Mouse (Mus musculus) liver, postnatal 0 days (tissue): ENCODE data around the gene Itih4. TPM values are rescaled to one million over a fixed set of nuclear protein-coding genes. Genes with fewer than 3 reads are reported as not detected.
A peak's percentile ranks its signal among the peaks of the same experiment; 100 is the strongest.

Source experiments
- ATAC-seq: fragments of 200-750 bp; cut with Nextera tagmentation; 2 replicates; pipeline ENCODE4 v1.8.0; 2017; ENCODE audit warnings: mild to moderate bottlenecking, moderate library complexity
- DNase-seq: peaks from one replicate; pipeline ENCODE4 v3.0.0-alpha.2; 2016
- H3K27ac ChIP-seq: fragments of 300-500 bp; sonication (generic); 2 replicates; pipeline ENCODE4 v1.5.1; 2014; ENCODE audit warnings: antibody characterized with exemption, moderate library complexity, mild to moderate bottlenecking, low read depth
- H3K27me3 ChIP-seq: fragments of 300-500 bp; sonication (generic); 2 replicates; pipeline ENCODE4 v1.6.1; 2014; ENCODE audit warnings: low read length, control low read depth, mixed read lengths; ENCODE audit not compliant: insufficient read depth
- H3K36me3 ChIP-seq: fragments of 300-500 bp; sonication (generic); replicated peaks from 2 replicates; pipeline ENCODE4 v1.6.1; 2014; ENCODE audit warnings: mild to moderate bottlenecking, control low read depth, low read length, moderate library complexity, mixed read lengths; ENCODE audit not compliant: insufficient read depth
- H3K4me1 ChIP-seq: fragments of 300-500 bp; sonication (generic); 2 replicates; pipeline ENCODE4 v1.6.1; 2014; ENCODE audit warnings: antibody characterized with exemption, mild to moderate bottlenecking, control low read depth; ENCODE audit not compliant: insufficient read depth
- H3K4me2 ChIP-seq: fragments of 300-500 bp; sonication (generic); 2 replicates; pipeline ENCODE4 v1.6.1; 2014; ENCODE audit warnings: low read depth, mild to moderate bottlenecking, low read length, moderate library complexity, mixed read lengths
- H3K4me3 ChIP-seq: fragments of 300-500 bp; sonication (generic); 2 replicates; pipeline ENCODE4 v1.5.1; 2014; ENCODE audit warnings: low read depth, low read length
- H3K9ac ChIP-seq: fragments of 300-500 bp; sonication (generic); replicated peaks from 2 replicates; pipeline ENCODE4 v1.6.1; 2014; ENCODE audit warnings: mild to moderate bottlenecking, moderate library complexity
- H3K9me3 ChIP-seq: fragments of 300-500 bp; sonication (generic); 2 replicates; pipeline ENCODE4 v1.6.1; 2016; ENCODE audit warnings: mild to moderate bottlenecking, control low read depth, low read length, mixed read lengths
- CTCF ChIP-seq: sonication (generic); IDR thresholded peaks from 2 replicates; pipeline ENCODE4 v1.5.1; 2016; ENCODE audit warnings: antibody characterized with exemption, low read depth
- EP300 ChIP-seq: IDR thresholded peaks from 2 replicates; pipeline ENCODE4 v1.6.1; 2016; ENCODE audit warnings: antibody characterized with exemption, low read depth, mild to moderate bottlenecking
- WGBS: fragments of 180-500 bp; shearing (Covaris S2); extraction: QIAGEN DNeasy Blood & Tissue Kit; methylation state at CpG from one replicate; pipeline ENCODE4 v1.1.7; 2014; ENCODE audit not compliant: insufficient replicate concordance; 5-methylcytosine and 5-hydroxymethylcytosine counted together
- polyA plus RNA-seq: library from polyadenylated mRNA; unstranded; fragments of >200 nt; fragmentation: Nextera tagmentation; extraction: Ambion mirVana; gene quantifications from 2 replicates; pipeline ENCODE4 v1.2.1, GENCODE M21; 2015

Itih4 gene
- polyA plus RNA-seq, 1 experiment from 2014 or later = 661 TPM

GRCm38 (mm10) chr14:30881718-30882108, 4.6 kb upstream of the Itih4 start:
- DNase-seq (no peak), ATAC-seq (no peak)
- H3K9me3 ChIP-seq = no peaks in the 10 kb centered on the region
- no peak for TF ChIP-seq CTCF
- no peak for TF ChIP-seq EP300
- H3K27ac ChIP-seq = no peak overlapping the region
- WGBS = 69% methylated on average over 3 of the region's 3 CpGs
- H3K9ac ChIP-seq = no peak overlapping the region
- no peaks in the 10 kb centered on the region for H3K36me3 ChIP-seq
- H3K27me3 ChIP-seq = no peaks in the 10 kb centered on the region
- H3K4me3 ChIP-seq = no peak overlapping the region
- peaks cover 5% of the 10 kb centered on the region for H3K4me1 ChIP-seq
- no peak overlapping the region for H3K4me2 ChIP-seq

- no peak overlapping the region for H3K4me2 ChIP-seq
- H3K27ac ChIP-seq = peak overlapping the region; percentile 78; the same call in 1 of the 2 replicates
- H3K4me3 ChIP-seq = no peak overlapping the region
- no peak for TF ChIP-seq EP300
- TF ChIP-seq CTCF = no peak
- no peaks in the 10 kb centered on the region for H3K9me3 ChIP-seq
- DNase-seq = no peak
- H3K4me1 ChIP-seq = peaks cover 8% of the 10 kb centered on the region
- 15% methylated on average over 3 of the region's 3 CpGs for WGBS
- no peak overlapping the region for H3K9ac ChIP-seq
- no peak for ATAC-seq
- no peaks in the 10 kb centered on the region for H3K27me3 ChIP-seq
- no peaks in the 10 kb centered on the region for H3K36me3 ChIP-seq
These were observed 978 bp upstream of the Itih4 start for GRCm38 (mm10) chr14:30885298-30885697.

- TF ChIP-seq CTCF = peak; percentile 73
- no peak for TF ChIP-seq EP300
- ATAC-seq (peak; percentile 75), DNase-seq (peak; percentile 78)
- Histone ChIP-seq H3K27me3 (no peaks in the 10 kb centered on the region), H3K9me3 (no peaks in the 10 kb centered on the region), H3K27ac (peak overlapping the region; percentile 78), H3K4me1 (peaks cover 8% of the 10 kb centered on the region), H3K4me2 (peak overlapping the region; percentile 66), H3K4me3 (peak overlapping the region; percentile 41), H3K9ac (0 out of 2 replicates have a peak overlapping the region, but pooled peaks have one; percentile 37), H3K36me3 (no peaks in the 10 kb centered on the region)
- 8% methylated on average over 9 of the region's 9 CpGs for WGBS
These were observed 2.0 kb downstream of the Itih4 start for GRCm38 (mm10) chr14:30888271-30888732.

- Histone ChIP-seq H3K4me1 (no peaks in the 10 kb centered on the region), H3K27ac (no peak overlapping the region), H3K9me3 (no peaks in the 10 kb centered on the region), H3K4me2 (no peak overlapping the region), H3K9ac (no peak overlapping the region), H3K27me3 (no peaks in the 10 kb centered on the region), H3K4me3 (no peak overlapping the region), H3K36me3 (peaks cover 27% of the 10 kb centered on the region)
- DNase-seq = no peak
- 62% methylated on average over 3 of the region's 3 CpGs for WGBS
- ATAC-seq = no peak
- TF ChIP-seq EP300 (no peak), CTCF (no peak)
These were observed 13.7 kb downstream of the Itih4 start for GRCm38 (mm10) chr14:30899972-30900371.

- Histone ChIP-seq H3K4me1 (no peaks in the 10 kb centered on the region), H3K36me3 (peaks cover 22% of the 10 kb centered on the region), H3K9ac (no peak overlapping the region), H3K4me3 (no peak overlapping the region), H3K27me3 (no peaks in the 10 kb centered on the region), H3K9me3 (no peaks in the 10 kb centered on the region), H3K4me2 (no peak overlapping the region), H3K27ac (no peak overlapping the region)
- TF ChIP-seq CTCF = no peak
- TF ChIP-seq EP300 = no peak
- no peak for ATAC-seq
- DNase-seq = no peak
- 61% methylated on average over 5 of the region's 5 CpGs for WGBS
These were observed 16.4 kb downstream of the Itih4 start for GRCm38 (mm10) chr14:30902628-30903027.

- no peak overlapping the region for H3K4me3 ChIP-seq
- H3K27ac ChIP-seq = no peak overlapping the region
- ATAC-seq (no peak), DNase-seq (no peak)
- TF ChIP-seq EP300 = no peak
- no peak for TF ChIP-seq CTCF
- H3K4me2 ChIP-seq = no peak overlapping the region
- no peaks in the 10 kb centered on the region for H3K4me1 ChIP-seq
- WGBS = 48% methylated on average over 3 of the region's 3 CpGs
- no peak overlapping the region for H3K9ac ChIP-seq
- H3K36me3 ChIP-seq = peaks cover 20% of the 10 kb centered on the region
- H3K9me3 ChIP-seq = no peaks in the 10 kb centered on the region
- no peaks in the 10 kb centered on the region for H3K27me3 ChIP-seq
These were observed 16.8 kb downstream of the Itih4 start for GRCm38 (mm10) chr14:30903036-30903435.

GRCm38 (mm10) chr14:30904307-30904706, 18.0 kb downstream of the Itih4 start:
- Histone ChIP-seq H3K27ac (no peak overlapping the region), H3K9ac (no peak overlapping the region), H3K9me3 (no peaks in the 10 kb centered on the region), H3K4me1 (peaks cover 8% of the 10 kb centered on the region; the same call in 1 of the 2 replicates), H3K4me2 (no peak overlapping the region), H3K4me3 (no peak overlapping the region), H3K27me3 (no peaks in the 10 kb centered on the region), H3K36me3 (peaks cover 20% of the 10 kb centered on the region)
- 73% methylated on average over 8 of the region's 8 CpGs for WGBS
- DNase-seq (no peak), ATAC-seq (no peak)
- no peak for TF ChIP-seq EP300
- TF ChIP-seq CTCF = no peak
